Comparison of ENCODE assay signal across 14 mouse cellular contexts in genomic region chr1:181335388-181335787, GRCm38 (mm10). TPM values are rescaled to one million over a fixed set of nuclear protein-coding genes. Genes with fewer than 3 reads are reported as not detected.
A peak's percentile ranks its signal among the peaks of the same experiment; 100 is the strongest.
DNase-seq lines count a peak whose midpoint lies in the region; ATAC-seq and TF ChIP-seq lines count a peak whose summit lies in the region.
"Had no signal": no experiment of that assay in that cellular context is flagged by ENCODE, and none has a peak within 500 bp of the region (broad histone marks: within the 10 kb centered on the region; RNA-seq: fewer than 3 reads in every experiment).

No protein-coding gene starts in this region.

- no peak for DNase-seq in heart, adult 18-20 months
- peak; percentile 21 for DNase-seq in brain, embryonic 14.5 days (ENCODE audit: low read depth)
- no peak for DNase-seq in liver, embryonic 14.5 days (ENCODE audit: low read depth in 3 of 3, low spot score in 3 of 3)
- DNase-seq in thymus, postnatal 0 days (ENCODE audit: low spot score), result peak; percentile 94
- DNase-seq in adrenal gland, postnatal 14 days, result no peak
- DNase-seq in right cerebral cortex, postnatal 4 days, result no peak
- no peak for DNase-seq in testis, postnatal 14 days (ENCODE audit: low spot score)
- DNase-seq: adrenal gland, postnatal 36 days; cerebellum, adult 9-11 months; gastrocnemius, postnatal 10 days; kidney, adult 2 months had no signal

- ATAC-seq in heart, embryonic 13.5 days (ENCODE audit: extremely low read depth, insufficient number of reproducible peaks, low FRiP score, low TSS enrichment), result no peak
- ATAC-seq in liver, embryonic 14.5 days (ENCODE audit: insufficient read depth), result peak; percentile 3; the same call in 1 of the 2 replicates

- no peak for TF ChIP-seq CTCF in brain, embryonic 14.5 days (IDR thresholded peaks at IDR 0.05; ENCODE audit: borderline replicate concordance, extremely low read depth, insufficient read depth, insufficient read length)
- no peak for TF ChIP-seq CTCF in liver, embryonic 14.5 days (IDR thresholded peaks at IDR 0.05; ENCODE audit: low read depth)

- no peak overlapping the region for H3K27ac ChIP-seq in heart, embryonic 13.5 days (replicated peaks)
- H3K27ac ChIP-seq in liver, embryonic 14.5 days, result peak overlapping the region; percentile 93
- H3K27ac ChIP-seq: neural tube, embryonic 12.5 days; stomach, postnatal 0 days had no signal

- H3K36me3 ChIP-seq in heart, embryonic 13.5 days, result no peaks in the 10 kb centered on the region
- H3K36me3 ChIP-seq in liver, embryonic 14.5 days (replicated peaks; ENCODE audit: control insufficient read depth, insufficient read depth, low read depth), result no peaks in the 10 kb centered on the region
- H3K36me3 ChIP-seq: neural tube, embryonic 12.5 days had no signal

- WGBS in heart, embryonic 13.5 days, result 86% methylated on average over 4 of the region's 4 CpGs
- 65% methylated on average over 4 of the region's 4 CpGs for WGBS in liver, embryonic 14.5 days (ENCODE audit: insufficient replicate concordance)

- TF ChIP-seq POLR2A in brain, embryonic 14.5 days (IDR thresholded peaks at IDR 0.05; ENCODE audit: borderline replicate concordance, extremely low read depth, insufficient read depth, insufficient read length, poor library complexity, severe bottlenecking), result no peak

- H3K4me3 ChIP-seq in heart, embryonic 13.5 days, result no peak overlapping the region
- H3K4me3 ChIP-seq in liver, embryonic 14.5 days (ENCODE audit: insufficient read depth in 1 of 2, low read depth in 2 of 2, low read length in 2 of 2), result peak overlapping the region; percentile 47 to 59
- H3K4me3 ChIP-seq: neural tube, embryonic 12.5 days had no signal

- H3K4me1 ChIP-seq in heart, embryonic 13.5 days, result peaks cover 13% of the 10 kb centered on the region
- peaks cover 48 to 55% of the 10 kb centered on the region in 2 experiments for H3K4me1 ChIP-seq in liver, embryonic 14.5 days (replicated peaks; ENCODE audit: control insufficient read depth in 2 of 2, insufficient read depth in 2 of 2, low read length in 1 of 2)
- H3K4me1 ChIP-seq: neural tube, embryonic 12.5 days had no signal

- 0 out of 2 replicates have a peak overlapping the region, but pooled peaks have one; percentile 13 for H3K4me2 ChIP-seq in heart, embryonic 13.5 days
- peak overlapping the region; percentile 70 for H3K4me2 ChIP-seq in liver, embryonic 14.5 days (ENCODE audit: low read depth)
- H3K4me2 ChIP-seq: neural tube, embryonic 12.5 days had no signal

- peaks cover 6% of the 10 kb centered on the region; the same call in 1 of the 2 replicates for H3K9me3 ChIP-seq in heart, embryonic 13.5 days
- peaks cover 11% of the 10 kb centered on the region for H3K9me3 ChIP-seq in liver, embryonic 14.5 days (ENCODE audit: control insufficient read depth, low read length)
- H3K9me3 ChIP-seq: neural tube, embryonic 12.5 days had no signal

- no peaks in the 10 kb centered on the region for H3K27me3 ChIP-seq in heart, embryonic 13.5 days (replicated peaks)
- H3K27me3 ChIP-seq in liver, embryonic 14.5 days (ENCODE audit: control insufficient read depth, insufficient read depth, low read length), result no peaks in the 10 kb centered on the region
- H3K27me3 ChIP-seq: neural tube, embryonic 12.5 days had no signal

- no peak for TF ChIP-seq EP300 in liver, embryonic 14.5 days (IDR thresholded peaks at IDR 0.05; ENCODE audit: low read depth)

- H3K9ac ChIP-seq in heart, embryonic 13.5 days, result no peak overlapping the region
- H3K9ac ChIP-seq in liver, embryonic 14.5 days (replicated peaks), result peak overlapping the region; percentile 80
- H3K9ac ChIP-seq: neural tube, embryonic 12.5 days had no signal

RNA-seq across cellular contexts. Expression of gene Cnih3, which starts 17.0 kb away (rescaled TPM):
- 0.39 and 0.51 TPM in 2 replicates for polyA plus RNA-seq in heart, embryonic 13.5 days (2015; fragmentation: Nextera tagmentation; extraction: Ambion mirVana)
- not detected for total RNA-seq in heart, adult 18-20 months (2021)
- polyA plus RNA-seq in brain, embryonic 14.5 days (2012; rRNA removed), result 6.7 and 10.5 TPM in 2 replicates
- 0.02 TPM in 1 of 2 replicates, not detected in the other for polyA plus RNA-seq in liver, embryonic 14.5 days (2012; rRNA removed)
- not detected in 2 replicates for polyA plus RNA-seq in liver, embryonic 14.5 days (2014; fragmentation: Nextera tagmentation; extraction: Ambion mirVana)
- polyA plus RNA-seq in thymus, postnatal 0 days (2015; fragmentation: Nextera tagmentation; extraction: Ambion mirVana), result 0.10 TPM in 1 of 2 replicates, not detected in the other
- total RNA-seq in adrenal gland, postnatal 14 days (2021), result not detected in 2 replicates
- total RNA-seq: adrenal gland, postnatal 36 days had no signal
- polyA plus RNA-seq: kidney, adult 2 months had no signal

Comparison
In these comparisons a context has a peak if more than half of its experiments do, and no peak if none do; other contexts are left out.
1. DNase-seq: peak in brain, embryonic 14.5 days (single experiment) and thymus, postnatal 0 days (single experiment); none in heart, adult 18-20 months (0 of 2), liver, embryonic 14.5 days (0 of 3), adrenal gland, postnatal 14 days (single experiment), right cerebral cortex, postnatal 4 days (single experiment) and testis, postnatal 14 days (single experiment).